Mouse (Mus musculus): ENCODE measurements around the gene Haao.

Gene Haao

DNA sequence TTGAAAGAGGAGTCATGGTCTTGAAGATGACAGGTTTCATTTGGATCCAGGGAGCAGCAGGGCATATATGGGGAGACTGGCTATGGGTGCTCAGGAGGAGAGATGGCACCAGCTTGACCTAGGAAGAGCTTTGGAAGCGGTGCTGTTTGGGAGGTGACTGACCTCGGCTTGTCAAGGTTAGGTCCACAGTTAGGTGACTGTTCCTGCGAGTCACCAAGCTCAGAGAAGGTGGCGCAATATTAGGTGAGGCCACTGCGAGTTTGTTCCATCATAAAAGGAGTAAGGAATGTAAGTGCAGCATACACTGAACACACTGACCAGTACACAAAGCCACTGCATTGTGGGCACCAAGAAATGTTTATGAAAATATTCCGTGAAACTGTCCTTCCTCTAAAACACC lies 61.3 kb downstream of the Haao start:
- DNase-seq (ENCODE audit: low spot score in 2 of 2) = no peak

- DNase-seq (ENCODE audit: low spot score in 2 of 2) = peak; percentile 70 to 84
These were observed 65.0 kb downstream of the Haao start for GRCm38 (mm10) chr17:83782740-83783139.
